Mouse (Mus musculus) olfactory bulb, adult 2 months (tissue): ENCODE measurements at regions not wholly inside any gene's neighbourhood (a gene's known extent, or its start where the extent isn't known, plus 50 kb on each side); places are given as distances from the start of the nearest gene placed in this dataset.

Source experiments
- CTCF ChIP-seq: fragments of 200-500 bp; IDR thresholded peaks from 2 replicates; pipeline ENCODE4 v1.5.1; 2012; ENCODE audit warnings: low read depth, mild to moderate bottlenecking, low read length, moderate library complexity; ENCODE audit not compliant: insufficient read depth
- POLR2A ChIP-seq: fragments of 200-500 bp; IDR thresholded peaks from 2 replicates; pipeline ENCODE4 v1.6.1; 2012; ENCODE audit warnings: mild to moderate bottlenecking, low read depth, low read length, moderate library complexity; ENCODE audit not compliant: insufficient read depth

DNA sequence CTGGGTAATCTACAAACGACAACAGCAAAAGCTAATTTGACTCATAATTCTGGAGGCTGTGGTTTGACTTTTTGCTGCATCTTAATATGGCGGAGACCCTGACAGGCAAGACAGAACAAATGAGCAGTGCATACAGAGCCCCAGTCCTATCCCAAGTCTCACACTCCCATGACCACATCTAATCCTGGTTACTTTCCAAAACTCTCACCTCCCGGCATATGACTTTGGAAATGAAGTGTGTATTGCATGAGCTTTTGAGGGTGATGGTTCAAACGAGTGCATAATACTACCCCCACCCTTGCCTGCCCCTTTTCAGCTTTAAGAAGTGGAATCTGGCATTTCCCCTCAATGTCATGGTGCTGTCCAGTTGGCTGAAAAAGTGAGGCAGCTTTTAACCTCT lies 244.3 kb downstream of the Gm45692 start:
- TF ChIP-seq CTCF (no peak), POLR2A (no peak)
